Mouse (Mus musculus): Measurements from ENCODE around the gene Leng1.

The Leng1 gene

GRCm38 (mm10) chr7:3692382-3692986 lies 26.8 kb upstream of the Leng1 start, which contains the start of gene Tsen34:
Gene Tsen34 (plus strand): TSS chr7:3692863.
- no peak for DNase-seq (ENCODE audit: extremely low spot score, low spot score)

- no peak for DNase-seq (ENCODE audit: extremely low spot score, low spot score)
Observed at GRCm38 (mm10) chr7:3691919-3692318, 26.3 kb upstream of the Leng1 start.

DNA sequence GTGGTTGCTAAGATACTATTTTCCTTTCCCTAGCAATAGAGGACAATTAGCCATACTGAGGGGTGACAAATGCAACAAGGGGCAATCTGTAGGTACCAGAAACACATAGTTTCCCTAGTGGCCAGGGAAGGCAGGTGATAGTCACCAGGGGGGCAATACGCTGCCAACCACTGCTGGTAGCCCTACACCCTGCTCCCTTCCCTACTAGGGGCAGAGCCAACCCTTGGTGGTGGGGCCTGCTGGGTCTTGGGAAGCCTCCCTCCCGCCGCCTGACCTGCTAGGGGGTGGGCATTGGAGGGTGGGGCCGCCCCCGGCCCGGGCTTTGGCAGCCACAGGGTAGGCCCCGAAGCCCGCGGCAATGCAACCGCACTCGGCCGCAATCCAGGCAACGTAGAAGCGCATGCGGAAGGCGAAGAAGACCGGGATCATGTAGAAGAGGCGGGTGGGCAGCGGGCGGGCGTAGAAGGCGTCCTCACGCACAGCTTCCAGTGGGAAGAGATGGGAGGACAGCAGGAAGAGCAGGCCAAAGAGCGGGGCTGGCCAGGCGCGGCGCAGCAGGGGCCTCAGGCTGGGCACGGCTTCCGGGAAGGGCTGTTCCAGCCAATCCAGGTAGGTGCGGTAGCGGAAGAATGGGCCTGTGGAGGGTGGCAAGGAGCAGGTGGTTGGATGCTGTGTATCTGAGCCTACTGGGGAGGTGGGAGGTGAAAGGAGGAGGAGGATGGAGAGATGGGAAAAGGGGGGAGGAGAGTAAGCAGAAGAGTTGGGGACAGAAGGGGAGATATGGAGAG lies 20.0 kb upstream of the Leng1 start:
- DNase-seq (ENCODE audit: extremely low spot score, low spot score) = no peak

- DNase-seq (ENCODE audit: extremely low spot score, low spot score) = no peak
Observed at GRCm38 (mm10) chr7:3684698-3685097, 19.1 kb upstream of the Leng1 start.

DNA sequence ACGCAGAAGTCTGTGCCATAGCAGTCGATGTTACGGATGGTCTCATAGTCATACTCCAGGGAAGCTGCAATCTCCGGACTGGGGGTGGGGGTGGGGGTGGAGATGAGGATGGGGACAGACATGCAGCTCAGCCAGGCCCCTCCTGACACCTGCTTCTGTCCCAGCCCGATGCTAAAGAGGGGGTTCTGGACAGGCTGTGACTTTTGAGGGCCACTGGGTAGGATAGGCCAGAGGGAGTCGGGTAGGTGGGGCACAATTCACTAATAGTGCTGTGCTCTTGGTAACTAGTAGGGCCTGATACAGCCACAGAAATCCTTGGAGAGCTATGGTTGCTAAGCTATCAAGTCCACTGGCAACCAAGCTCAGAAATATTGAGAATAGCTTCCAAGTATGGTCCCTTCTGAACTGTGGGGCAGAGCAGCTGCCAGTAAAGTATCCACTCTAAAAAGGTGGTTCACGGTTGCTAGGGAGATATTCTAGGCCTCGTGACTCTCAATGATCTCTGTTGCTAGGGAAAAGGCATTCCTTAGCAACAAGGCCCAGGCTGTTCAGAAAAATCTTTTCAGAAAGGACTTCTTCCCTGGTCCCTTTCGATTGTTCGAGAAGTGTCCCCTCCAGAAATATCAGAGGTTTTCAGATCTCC lies 18.4 kb upstream of the Leng1 start:
- no peak for DNase-seq (ENCODE audit: extremely low spot score, low spot score)

DNA sequence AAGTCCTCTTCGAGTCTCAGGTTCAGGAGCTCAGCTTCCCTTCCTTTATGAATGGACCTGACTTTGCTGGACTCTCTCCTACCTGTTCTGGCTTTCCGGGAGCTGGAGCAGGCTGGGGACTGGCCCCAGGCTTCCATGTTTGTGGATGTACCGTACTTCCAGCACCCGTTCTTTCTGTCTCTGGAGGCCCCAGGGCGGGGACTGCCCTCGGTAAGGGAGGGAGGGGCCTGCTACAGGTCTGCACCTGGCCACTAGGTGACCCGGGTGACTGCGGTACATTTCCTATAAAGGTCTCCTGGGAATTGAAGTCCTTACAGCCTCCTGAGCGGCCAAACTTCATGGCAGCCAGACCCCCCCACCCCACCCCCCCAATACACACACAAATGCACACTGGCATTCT lies 11.7 kb upstream of the Leng1 start, which contains the start of gene Tmc4:
Gene Tmc4, minus strand, starts transcription at position 212 of the 400 bp plus-strand sequence.
- no peak for DNase-seq (ENCODE audit: extremely low spot score, low spot score)

GRCm38 (mm10) chr7:3676371-3676770 lies 10.7 kb upstream of the Leng1 start:
- no peak for DNase-seq (ENCODE audit: extremely low spot score, low spot score)

- DNase-seq (ENCODE audit: extremely low spot score, low spot score) = no peak
Observed at GRCm38 (mm10) chr7:3675228-3675548, 9.5 kb upstream of the Leng1 start.

GRCm38 (mm10) chr7:3674507-3675227 lies 9.0 kb upstream of the Leng1 start:
- DNase-seq (ENCODE audit: extremely low spot score, low spot score) = peak; percentile 77

DNA sequence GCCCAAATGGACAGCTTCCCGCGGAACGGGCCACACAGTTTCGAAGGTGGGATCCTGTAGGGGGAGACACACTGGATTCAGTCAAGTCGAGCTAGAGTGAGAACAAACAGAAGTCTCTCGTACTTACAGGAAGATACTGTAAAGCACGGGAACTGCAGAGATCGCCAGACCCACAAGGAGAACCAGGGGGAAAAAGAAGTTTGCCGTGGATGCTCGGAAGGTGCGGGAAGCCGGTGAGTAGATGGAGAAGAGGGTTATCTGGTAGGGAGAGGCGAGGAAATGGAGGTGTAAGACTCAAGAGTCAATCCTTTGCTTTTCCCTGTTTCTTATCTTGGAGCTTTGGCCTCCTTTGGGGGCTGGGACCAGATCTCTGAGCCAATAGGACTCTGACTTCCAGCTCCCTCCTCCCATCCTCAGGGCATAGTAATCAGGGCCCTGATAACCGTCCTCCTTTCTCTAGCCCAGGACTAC lies 1.3 kb upstream of the Leng1 start:
- no peak for DNase-seq (ENCODE audit: extremely low spot score, low spot score)

GRCm38 (mm10) chr7:3664524-3665214 lies 971 bp downstream of the Leng1 start:
- peak; percentile 52 for DNase-seq (ENCODE audit: extremely low spot score, low spot score)

GRCm38 (mm10) chr7:3658578-3658977 lies 7.1 kb downstream of the Leng1 start:
- no peak for DNase-seq (ENCODE audit: extremely low spot score, low spot score)

DNA sequence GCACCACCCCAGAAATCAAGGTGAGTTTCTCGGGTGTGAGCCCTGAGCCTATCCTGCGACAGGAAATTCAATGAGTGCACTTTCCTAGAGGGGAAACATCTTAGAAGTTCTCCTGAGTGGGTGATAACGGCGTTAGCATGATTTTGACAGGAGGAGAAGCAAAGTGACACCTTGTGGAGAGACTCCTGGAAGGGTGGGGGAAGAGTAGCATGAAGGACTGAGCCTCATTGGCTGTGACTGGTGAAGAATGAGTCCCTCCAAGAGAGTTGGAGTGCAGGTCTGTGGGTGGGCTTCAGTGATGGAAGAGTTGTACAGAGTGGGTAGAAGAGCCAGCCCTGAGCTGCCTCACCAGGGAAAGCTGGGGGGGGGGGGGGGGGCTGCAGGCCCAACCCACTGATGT lies 8.7 kb downstream of the Leng1 start:
- DNase-seq (ENCODE audit: extremely low spot score, low spot score) = no peak

GRCm38 (mm10) chr7:3646641-3647040 lies 19.0 kb downstream of the Leng1 start:
- no peak for DNase-seq (ENCODE audit: extremely low spot score, low spot score)

- no peak for DNase-seq (ENCODE audit: extremely low spot score, low spot score)
Observed at GRCm38 (mm10) chr7:3646188-3646587, 19.5 kb downstream of the Leng1 start.

GRCm38 (mm10) chr7:3645488-3646025 lies 20.1 kb downstream of the Leng1 start:
- DNase-seq (ENCODE audit: extremely low spot score, low spot score) = no peak

GRCm38 (mm10) chr7:3644672-3645487 lies 20.8 kb downstream of the Leng1 start, which contains the start of gene Cnot3:
Gene Cnot3 (plus strand): TSS chr7:3645268.
- peak; percentile 93 for DNase-seq (ENCODE audit: extremely low spot score, low spot score)

- DNase-seq (ENCODE audit: extremely low spot score, low spot score) = no peak
Observed at GRCm38 (mm10) chr7:3644348-3644671, 21.3 kb downstream of the Leng1 start.

- no peak for DNase-seq (ENCODE audit: extremely low spot score, low spot score)
Observed at GRCm38 (mm10) chr7:3643843-3644242, 21.8 kb downstream of the Leng1 start.

GRCm38 (mm10) chr7:3643412-3643811 lies 22.2 kb downstream of the Leng1 start:
- DNase-seq (ENCODE audit: extremely low spot score, low spot score) = no peak

Measured in neural tube, embryonic 10.5 days (tissue).